Mouse (Mus musculus): ENCODE results near the gene Myh4. TPM values are rescaled to one million over a fixed set of nuclear protein-coding genes. Genes with fewer than 3 reads are reported as not detected.

The Myh4 gene
- under 1 TPM; 0.10 to 0.26 TPM for polyA plus RNA-seq (2017; shearing (Covaris generic))

GRCm38 (mm10) chr11:67237481-67238079, at the start of gene Myh4:
TSS of gene Myh4 (plus strand) at chr11:67238029.

GRCm38 (mm10) chr11:67199752-67200151, 38.1 kb upstream of the Myh4 start, which contains the start of gene Myh1:
TSS of gene Myh1 (plus strand) at chr11:67200052.

GRCm38 (mm10) chr11:67276601-67277174, 38.9 kb downstream of the Myh4 start, which contains the start of gene Myh8:
TSS of gene Myh8 (plus strand) at chr11:67277124.

Other genes starting within 250 kb of the Myh4 start
- 1 to 10 TPM; 1.3 to 1.6 TPM for gene Tmem220, start 212.9 kb upstream of the Myh4 start, polyA plus RNA-seq (2017; shearing (Covaris generic))
- gene Adprm, start 185.4 kb upstream of the Myh4 start, polyA plus RNA-seq (2017; shearing (Covaris generic)), result 10 to 100 TPM; 60.4 to 67.9 TPM
- gene Sco1, start 185.4 kb upstream of the Myh4 start, polyA plus RNA-seq (2017; shearing (Covaris generic)), result 10 to 100 TPM; 12.7 to 13.7 TPM
- gene Myh3, start 159.7 kb upstream of the Myh4 start, polyA plus RNA-seq (2017; shearing (Covaris generic)), result 1 to 10 TPM in 1 of 2 experiments, under 1 TPM in 1; 0.54 to 2.1 TPM
- under 1 TPM; 0.06 to 0.07 TPM for gene Myh2, start 67.0 kb upstream of the Myh4 start, polyA plus RNA-seq (2017; shearing (Covaris generic))
- under 1 TPM in 1 of 2 experiments, not detected in 1; 0.34 TPM for gene Myh1, start 38.0 kb upstream of the Myh4 start, polyA plus RNA-seq (2017; shearing (Covaris generic))
- under 1 TPM in 1 of 2 experiments, not detected in 1; 0.16 TPM for gene Myh8, start 39.1 kb downstream of the Myh4 start, polyA plus RNA-seq (2017; shearing (Covaris generic))
- under 1 TPM; 0.35 to 0.38 TPM for gene Myh13, start 83.6 kb downstream of the Myh4 start, polyA plus RNA-seq (2017; shearing (Covaris generic))
- gene Gas7, start 217.4 kb downstream of the Myh4 start, polyA plus RNA-seq (2017; shearing (Covaris generic)), result 1 to 10 TPM in 1 of 2 experiments, under 1 TPM in 1; 0.28 to 7.3 TPM